In the genomic region with DNA sequence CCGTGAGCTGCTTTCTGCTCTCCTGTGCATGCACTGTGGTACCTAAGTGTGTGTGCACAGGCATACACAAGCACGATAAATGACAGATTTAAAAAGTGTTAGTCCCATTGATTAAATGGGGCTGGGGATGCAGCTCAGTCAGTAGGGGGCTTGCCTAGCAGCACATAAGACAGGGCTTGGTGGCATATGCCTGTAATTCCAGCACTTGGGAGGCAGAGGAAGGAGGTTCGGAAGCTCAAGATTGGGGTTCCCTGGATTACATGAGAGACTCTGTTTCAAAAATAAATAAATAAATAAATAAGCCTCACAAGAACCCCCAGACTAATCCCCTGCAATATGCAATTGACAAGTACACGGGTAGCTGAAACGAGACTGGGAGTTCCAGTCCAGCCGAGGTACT, we compare ENCODE assay signal across 9 mouse cellular contexts. TPM values are rescaled to one million over a fixed set of nuclear protein-coding genes. Genes with fewer than 3 reads are reported as not detected.
DNase-seq lines count a peak whose midpoint lies in the region; ATAC-seq and TF ChIP-seq lines count a peak whose summit lies in the region.
"Had no signal": no experiment of that assay in that cellular context is flagged by ENCODE, and none has a peak within 500 bp of the region (broad histone marks: within the 10 kb centered on the region; RNA-seq: fewer than 3 reads in every experiment).

No protein-coding gene starts in this region.

- TF ChIP-seq POLR2A in bone marrow, adult 2 months (IDR thresholded peaks at IDR 0.05; ENCODE audit: borderline replicate concordance, control insufficient read depth, low read depth, low read length): no peak

- peak overlapping the region; percentile 88 for H3K9ac ChIP-seq in heart, embryonic 14.5 days (ENCODE audit: low read length)
- 0 out of 2 replicates have a peak overlapping the region, but pooled peaks have one; percentile 60 for H3K9ac ChIP-seq in hindbrain, embryonic 15.5 days
- H3K9ac ChIP-seq in midbrain, embryonic 12.5 days (replicated peaks): peak overlapping the region; percentile 85; the same call in 1 of the 2 replicates

- no peak overlapping the region for H3K27ac ChIP-seq in heart, embryonic 14.5 days (replicated peaks in 1 of 2; ENCODE audit: control insufficient read depth in 1 of 2, insufficient read depth in 1 of 2, low read depth in 2 of 2, low read length in 2 of 2)
- H3K27ac ChIP-seq in bone marrow, adult 2 months (ENCODE audit: control insufficient read depth, insufficient read depth, low read depth, low read length, poor library complexity): no peak overlapping the region
- no peak overlapping the region for H3K27ac ChIP-seq in hindbrain, embryonic 15.5 days (replicated peaks)
- no peak overlapping the region for H3K27ac ChIP-seq in midbrain, embryonic 12.5 days (replicated peaks)

- no peaks in the 10 kb centered on the region for H3K36me3 ChIP-seq in heart, embryonic 14.5 days (ENCODE audit: control insufficient read depth, insufficient read depth, low read length)
- H3K36me3 ChIP-seq in hindbrain, embryonic 15.5 days: no peaks in the 10 kb centered on the region
- H3K36me3 ChIP-seq in midbrain, embryonic 12.5 days: no peaks in the 10 kb centered on the region

- H3K9me3 ChIP-seq in heart, embryonic 14.5 days (ENCODE audit: control insufficient read depth, low read length): no peaks in the 10 kb centered on the region
- no peaks in the 10 kb centered on the region for H3K9me3 ChIP-seq in hindbrain, embryonic 15.5 days
- H3K9me3 ChIP-seq in midbrain, embryonic 12.5 days: no peaks in the 10 kb centered on the region

- H3K4me3 ChIP-seq in heart, embryonic 14.5 days (ENCODE audit: control insufficient read depth in 1 of 2, insufficient read depth in 1 of 2, low read depth in 1 of 2, low read length in 2 of 2): peak overlapping the region in 1 of 2 experiments; percentile 92; a peak in 2 of 4 replicates
- H3K4me3 ChIP-seq in bone marrow, adult 2 months (replicated peaks; ENCODE audit: control insufficient read depth, low read depth, low read length): peak overlapping the region; percentile 53
- H3K4me3 ChIP-seq in hindbrain, embryonic 15.5 days: peak overlapping the region; percentile 83
- peak overlapping the region; percentile 90 for H3K4me3 ChIP-seq in midbrain, embryonic 12.5 days

- 50% methylated on average over 6 of the region's 6 CpGs for WGBS in heart, embryonic 14.5 days
- WGBS in bone marrow, adult 2 months: 56% methylated on average over 6 of the region's 6 CpGs
- 46% methylated on average over 6 of the region's 6 CpGs for WGBS in hindbrain, embryonic 15.5 days
- WGBS in midbrain, embryonic 12.5 days: 43% methylated on average over 6 of the region's 6 CpGs

- peak overlapping the region; percentile 65 for H3K4me2 ChIP-seq in heart, embryonic 14.5 days (ENCODE audit: low read length)
- peak overlapping the region; percentile 71 for H3K4me2 ChIP-seq in hindbrain, embryonic 15.5 days
- peak overlapping the region; percentile 72 for H3K4me2 ChIP-seq in midbrain, embryonic 12.5 days (replicated peaks)

- H3K27me3 ChIP-seq in heart, embryonic 14.5 days (ENCODE audit: control insufficient read depth, insufficient read depth, low read length): no peaks in the 10 kb centered on the region
- no peaks in the 10 kb centered on the region for H3K27me3 ChIP-seq in hindbrain, embryonic 15.5 days
- no peaks in the 10 kb centered on the region; the same call in 1 of the 2 replicates for H3K27me3 ChIP-seq in midbrain, embryonic 12.5 days

- TF ChIP-seq CTCF in bone marrow, adult 2 months (IDR thresholded peaks at IDR 0.05; ENCODE audit: control insufficient read depth, insufficient read depth, low read length): no peak

- intact Hi-C loops in heart, postnatal 14 days (cut with DNase I): loop anchor here (5.0 kb wide), 1 partner anchor 47 kb away; a partner anchor contains a TSS

- H3K4me1 ChIP-seq in heart, embryonic 14.5 days (ENCODE audit: control insufficient read depth in 2 of 2, insufficient read depth in 2 of 2, low read length in 2 of 2): peaks cover 2 to 10% of the 10 kb centered on the region in 2 experiments; a peak in 3 of 4 replicates
- H3K4me1 ChIP-seq in bone marrow, adult 2 months (ENCODE audit: control insufficient read depth, insufficient read depth, low read length): peaks cover 9% of the 10 kb centered on the region; the same call in 1 of the 2 replicates
- H3K4me1 ChIP-seq in hindbrain, embryonic 15.5 days (replicated peaks): peaks cover 17% of the 10 kb centered on the region
- H3K4me1 ChIP-seq in midbrain, embryonic 12.5 days: peaks cover 23% of the 10 kb centered on the region

- DNase-seq in heart, postnatal 14 days: no peak
- no peak for DNase-seq in ovary, adult 18-20 months (ENCODE audit: low spot score)
- no peak for DNase-seq in natural killer cell, adult 2 months (ENCODE audit: low spot score in 2 of 2)
- DNase-seq in cerebellum, adult 9-10 months: no peak

- ATAC-seq in heart, embryonic 14.5 days (ENCODE audit: insufficient number of reproducible peaks, insufficient read depth, low FRiP score, low read depth): no peak
- ATAC-seq in hindbrain, embryonic 15.5 days (ENCODE audit: low FRiP score, low read depth): no peak
- no peak for ATAC-seq in midbrain, embryonic 12.5 days (ENCODE audit: low FRiP score, low read depth)
- ATAC-seq: CD4-positive, CD25-positive, alpha-beta regulatory T cell, adult 4 months had no signal

RNA-seq across cellular contexts. Expression of a gene that starts 1.4 kb away (rescaled TPM):
- polyA plus RNA-seq in heart, embryonic 14.5 days (2014; fragmentation: Nextera tagmentation; extraction: Ambion mirVana): 13.9 and 14.2 TPM in 2 replicates
- 1 to 10 TPM; 2.5 to 3.5 TPM for total RNA-seq in heart, postnatal 14 days (2021)
- 25.5 and 26.6 TPM in 2 replicates for polyA plus RNA-seq in bone marrow, adult 2 months (2011; ENCODE audit: insufficient read depth, insufficient read length, low replicate concordance, missing spikeins)
- 5.8 and 6.6 TPM in 2 replicates for polyA plus RNA-seq in hindbrain, embryonic 15.5 days (2015; fragmentation: Nextera tagmentation; extraction: Ambion mirVana)
- polyA plus RNA-seq in midbrain, embryonic 12.5 days (2016; fragmentation: Nextera tagmentation; extraction: Ambion mirVana): 27.8 and 29.5 TPM in 2 replicates

RNA-seq across cellular contexts. Expression of a gene that starts 29.3 kb away (rescaled TPM):
- polyA plus RNA-seq in heart, embryonic 14.5 days (2014; fragmentation: Nextera tagmentation; extraction: Ambion mirVana): 2.4 and 2.6 TPM in 2 replicates
- total RNA-seq in heart, postnatal 14 days (2021): 1 to 10 TPM; 2.5 to 3.2 TPM
- polyA plus RNA-seq in bone marrow, adult 2 months (2011; ENCODE audit: insufficient read depth, insufficient read length, low replicate concordance, missing spikeins): 6.4 and 12.0 TPM in 2 replicates
- polyA plus RNA-seq in hindbrain, embryonic 15.5 days (2015; fragmentation: Nextera tagmentation; extraction: Ambion mirVana): 19.1 and 21.1 TPM in 2 replicates
- 15.5 and 18.6 TPM in 2 replicates for polyA plus RNA-seq in midbrain, embryonic 12.5 days (2016; fragmentation: Nextera tagmentation; extraction: Ambion mirVana)

RNA-seq across cellular contexts. Expression of a gene that starts 47.5 kb away (rescaled TPM):
- polyA plus RNA-seq in heart, embryonic 14.5 days (2014; fragmentation: Nextera tagmentation; extraction: Ambion mirVana): 1.2 and 2.0 TPM in 2 replicates
- total RNA-seq in heart, postnatal 14 days (2021): 1 to 10 TPM; 5.9 to 6.6 TPM
- 4.5 and 9.7 TPM in 2 replicates for polyA plus RNA-seq in bone marrow, adult 2 months (2011; ENCODE audit: insufficient read depth, insufficient read length, low replicate concordance, missing spikeins)
- 6.7 and 8.1 TPM in 2 replicates for polyA plus RNA-seq in hindbrain, embryonic 15.5 days (2015; fragmentation: Nextera tagmentation; extraction: Ambion mirVana)
- 15.1 and 15.8 TPM in 2 replicates for polyA plus RNA-seq in midbrain, embryonic 12.5 days (2016; fragmentation: Nextera tagmentation; extraction: Ambion mirVana)

RNA-seq across cellular contexts. Expression of a gene that starts 57.0 kb away (rescaled TPM):
- not detected in 2 replicates for polyA plus RNA-seq in heart, embryonic 14.5 days (2014; fragmentation: Nextera tagmentation; extraction: Ambion mirVana)
- total RNA-seq in heart, postnatal 14 days (2021): under 1 TPM; 0.07 to 0.12 TPM
- 0.50 and 2.7 TPM in 2 replicates for polyA plus RNA-seq in bone marrow, adult 2 months (2011; ENCODE audit: insufficient read depth, insufficient read length, low replicate concordance, missing spikeins)
- 23.5 and 25.7 TPM in 2 replicates for polyA plus RNA-seq in hindbrain, embryonic 15.5 days (2015; fragmentation: Nextera tagmentation; extraction: Ambion mirVana)
- 12.2 and 14.8 TPM in 2 replicates for polyA plus RNA-seq in midbrain, embryonic 12.5 days (2016; fragmentation: Nextera tagmentation; extraction: Ambion mirVana)
- polyA plus RNA-seq: CD4-positive, CD25-positive, alpha-beta regulatory T cell, adult 4 months had no signal
